Mouse (Mus musculus): Measurements from ENCODE around the gene Scnn1a. TPM values are rescaled to one million over a fixed set of nuclear protein-coding genes. Genes with fewer than 3 reads are reported as not detected.

Scnn1a gene
- total RNA-seq, 1 experiment from 2014 or later: 0.79 TPM

DNA sequence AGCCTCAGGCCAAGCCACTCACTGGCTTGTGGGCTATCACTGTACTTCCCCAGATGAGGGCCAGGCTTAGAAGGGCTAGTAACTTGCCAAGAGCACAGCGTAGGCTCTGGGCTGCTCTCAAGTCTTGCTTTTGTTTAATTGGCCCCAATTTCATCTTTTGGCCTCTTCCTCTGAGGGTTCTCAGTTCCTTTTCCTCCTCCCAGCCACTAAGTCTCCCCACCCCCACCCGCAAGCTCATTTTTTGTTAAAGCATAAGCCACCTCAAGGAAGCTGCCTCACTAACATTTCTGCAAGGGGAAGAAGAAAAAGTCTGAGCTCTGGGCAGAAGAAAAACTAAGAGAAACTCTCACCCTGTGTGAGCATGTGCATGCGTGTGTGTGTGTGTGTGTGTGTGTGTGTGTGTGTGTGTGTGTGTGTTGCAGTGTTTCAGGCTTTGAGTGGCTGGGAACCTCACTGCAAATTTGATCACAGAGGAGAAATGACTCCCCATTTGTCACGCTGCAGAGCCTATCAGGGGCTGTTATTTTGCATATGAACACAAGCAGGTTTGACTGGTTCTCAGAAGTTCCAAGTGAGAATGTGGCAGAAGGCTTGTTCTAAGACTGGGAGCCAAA lies 47.4 kb downstream of the Scnn1a start:
- ATAC-seq (replicated peaks in 1 of 2; ENCODE audit: insufficient read depth in 1 of 2, low FRiP score in 2 of 2, low TSS enrichment in 1 of 2, low read depth in 1 of 2, poor library complexity in 2 of 2, severe bottlenecking in 2 of 2): peak; percentile 65 to 78

DNA sequence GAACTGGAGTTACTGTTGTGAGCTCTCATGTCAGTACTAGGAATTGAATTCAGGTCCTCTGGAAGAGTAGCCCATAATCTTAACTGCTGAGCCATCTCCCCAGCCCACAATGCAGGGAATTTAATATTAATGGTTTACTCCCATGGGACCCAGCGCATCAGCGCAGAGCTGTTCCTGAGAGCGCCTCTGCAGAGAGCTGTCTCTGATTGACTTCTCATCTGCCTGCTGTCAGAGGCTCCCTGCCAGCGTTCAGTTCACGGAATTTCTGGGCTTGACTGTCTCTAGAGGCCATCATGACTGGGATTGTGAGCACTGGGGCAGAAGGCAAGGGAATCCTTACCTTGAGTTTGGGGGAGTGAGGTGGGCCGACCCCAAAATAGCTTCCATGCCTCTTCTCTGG lies 56.6 kb downstream of the Scnn1a start:
- no peak for ATAC-seq (replicated peaks in 1 of 2; ENCODE audit: insufficient read depth in 1 of 2, low FRiP score in 2 of 2, low TSS enrichment in 1 of 2, low read depth in 1 of 2, poor library complexity in 2 of 2, severe bottlenecking in 2 of 2)

DNA sequence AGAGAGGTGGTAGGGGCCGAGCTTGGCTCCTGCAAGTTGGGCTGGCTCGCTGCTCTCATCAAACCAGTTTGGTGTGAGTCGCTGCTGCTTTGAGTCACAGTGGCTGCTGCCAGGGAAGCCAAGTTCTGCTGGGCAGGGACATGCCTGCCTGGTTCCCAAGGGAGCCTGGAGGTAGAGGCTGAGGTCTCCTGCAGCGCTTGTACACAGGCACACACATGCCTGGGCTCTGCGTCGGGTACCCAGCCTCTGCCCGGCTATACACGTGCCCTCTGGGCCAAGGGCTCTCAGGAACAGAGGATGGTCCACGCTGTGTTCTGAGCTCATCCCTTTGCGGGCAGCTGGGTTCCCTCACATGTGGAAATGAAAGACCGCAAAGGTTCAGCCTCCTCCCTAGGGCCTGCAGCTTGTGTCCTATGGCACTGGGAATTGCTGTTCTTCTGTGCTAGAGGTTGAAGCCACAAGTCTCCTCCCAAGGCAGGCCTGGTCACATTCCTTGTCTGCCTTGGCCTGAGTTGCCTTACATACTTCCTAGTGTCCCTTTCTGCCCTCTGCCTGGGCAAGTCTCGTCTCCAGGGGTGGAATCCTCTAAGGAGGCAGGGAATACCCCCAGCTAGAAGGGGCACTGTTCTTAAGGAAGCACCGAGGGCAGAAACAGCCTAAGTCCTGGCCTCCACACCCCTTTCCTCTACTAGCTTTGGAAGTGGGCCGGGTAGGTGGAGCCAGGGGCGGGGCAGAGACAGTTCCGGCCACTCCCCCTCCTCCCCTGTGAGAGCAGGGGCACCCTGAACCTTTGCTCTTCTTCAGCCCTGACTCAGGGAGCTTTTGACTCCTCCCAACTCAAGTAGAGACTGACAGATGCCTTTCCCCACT lies 57.4 kb downstream of the Scnn1a start:
- peak; percentile 87 to 89 for ATAC-seq (replicated peaks in 1 of 2; ENCODE audit: insufficient read depth in 1 of 2, low FRiP score in 2 of 2, low TSS enrichment in 1 of 2, low read depth in 1 of 2, poor library complexity in 2 of 2, severe bottlenecking in 2 of 2)

DNA sequence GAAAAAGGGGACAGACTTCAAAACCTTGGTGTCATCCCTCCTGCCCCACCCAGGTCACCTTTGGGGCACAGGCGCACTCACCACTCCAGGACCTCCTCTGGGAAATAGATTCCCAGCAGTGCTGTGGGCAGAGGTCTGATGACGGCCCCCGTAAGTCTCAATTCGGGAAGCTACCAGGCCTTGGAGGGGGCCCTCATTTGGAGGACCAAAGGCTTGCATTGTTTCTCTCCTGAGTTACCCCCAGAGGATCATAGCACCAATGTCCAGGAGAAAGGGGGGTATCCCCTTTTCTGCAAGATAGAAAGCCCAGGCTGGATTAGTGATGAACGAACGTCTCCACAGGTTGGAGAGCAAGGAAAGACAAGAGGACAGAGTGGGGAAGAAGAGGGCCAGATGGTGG lies 58.2 kb downstream of the Scnn1a start:
- no peak for ATAC-seq (replicated peaks in 1 of 2; ENCODE audit: insufficient read depth in 1 of 2, low FRiP score in 2 of 2, low TSS enrichment in 1 of 2, low read depth in 1 of 2, poor library complexity in 2 of 2, severe bottlenecking in 2 of 2)

DNA sequence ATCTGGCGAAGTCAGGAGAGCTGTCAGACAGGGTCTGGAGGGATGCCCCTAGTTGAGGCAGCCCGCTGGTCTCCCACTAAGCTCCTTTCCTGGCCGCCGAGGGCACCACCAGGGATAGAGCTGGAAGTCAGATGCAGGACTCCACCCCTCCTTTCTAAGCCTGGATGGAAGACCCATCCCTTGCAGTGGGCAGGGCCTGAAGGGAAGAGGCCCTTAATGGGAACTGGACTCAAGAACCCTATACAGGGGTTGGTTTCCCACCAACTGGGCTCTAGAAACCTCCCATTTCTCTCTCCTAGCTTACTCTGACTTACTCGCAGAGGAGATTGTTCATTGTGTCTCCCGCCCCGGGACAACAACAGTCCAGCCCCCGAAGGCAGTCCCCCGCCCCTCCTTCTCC lies 59.3 kb downstream of the Scnn1a start:
- no peak for ATAC-seq (replicated peaks in 1 of 2; ENCODE audit: insufficient read depth in 1 of 2, low FRiP score in 2 of 2, low TSS enrichment in 1 of 2, low read depth in 1 of 2, poor library complexity in 2 of 2, severe bottlenecking in 2 of 2)

DNA sequence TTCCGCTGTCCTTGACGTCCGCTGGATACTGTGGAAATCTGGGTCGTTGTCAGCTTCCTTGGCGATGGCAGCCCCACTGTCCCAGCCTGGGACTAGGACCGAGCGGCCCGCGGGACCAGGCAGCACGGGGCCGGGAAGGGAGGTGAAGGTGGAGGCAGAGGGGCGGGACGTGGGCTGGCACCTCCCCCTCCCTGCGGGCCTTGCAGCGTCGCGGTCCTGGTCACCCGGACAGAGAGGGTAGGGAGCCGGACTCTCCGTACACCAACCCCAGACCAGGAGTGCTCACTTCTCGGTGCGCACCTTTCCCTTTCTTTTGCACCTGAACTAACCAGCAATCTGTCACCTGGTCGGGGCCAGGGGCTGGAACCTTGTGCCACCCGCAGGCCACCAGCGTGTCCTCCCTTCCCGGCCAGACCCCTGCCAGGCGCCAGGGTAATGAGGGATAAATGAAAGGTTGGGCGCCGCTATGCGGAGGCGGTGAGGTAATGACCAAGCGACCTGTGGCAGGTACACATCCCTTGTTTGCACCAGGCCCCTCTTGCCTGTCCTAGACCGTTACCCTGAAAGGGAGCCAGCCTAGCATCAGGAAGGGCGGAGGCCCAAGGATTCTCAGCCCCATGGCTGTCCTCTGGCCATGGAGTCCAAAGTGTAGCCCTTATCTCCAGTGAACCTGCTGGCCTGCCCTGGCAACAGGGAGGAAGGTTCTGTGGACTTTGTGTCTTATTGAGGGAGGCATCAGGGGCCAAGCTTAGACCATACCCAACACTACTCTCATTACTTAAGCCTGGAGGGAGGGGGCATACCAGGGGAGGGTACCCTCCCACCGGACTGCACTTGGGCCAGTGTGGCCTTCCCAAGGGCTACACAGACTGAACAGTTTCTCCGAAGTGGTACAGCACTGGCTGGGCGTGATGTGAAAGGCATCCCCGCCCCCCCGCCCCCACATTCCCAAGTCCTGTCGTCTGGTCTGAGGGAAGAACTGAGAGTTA lies 60.2 kb downstream of the Scnn1a start, which contains the start of gene Plekhg6:
TSS of gene Plekhg6 (minus strand) at position 422 of the 989 bp plus-strand sequence.
- ATAC-seq (replicated peaks in 1 of 2; ENCODE audit: insufficient read depth in 1 of 2, low FRiP score in 2 of 2, low TSS enrichment in 1 of 2, low read depth in 1 of 2, poor library complexity in 2 of 2, severe bottlenecking in 2 of 2): no peak

DNA sequence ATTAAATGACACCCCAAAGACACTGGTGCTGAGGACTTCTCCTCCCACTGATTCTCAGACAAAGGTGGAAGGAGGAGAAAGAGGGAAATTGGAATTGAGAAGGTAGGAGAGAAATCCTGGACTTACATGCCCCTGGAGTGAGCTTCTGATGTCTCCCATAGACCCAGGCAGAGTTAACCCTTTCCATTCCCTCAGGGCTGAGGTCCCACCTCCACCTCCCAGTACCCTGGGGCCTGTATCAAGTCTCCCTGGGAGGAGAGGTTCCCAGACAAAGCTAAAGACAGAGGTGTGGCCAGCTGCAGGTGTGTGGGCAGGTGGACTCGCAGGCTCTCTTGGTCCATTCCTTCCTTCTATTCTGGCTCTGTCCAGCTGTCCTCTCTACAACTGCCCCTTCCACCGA lies 61.6 kb downstream of the Scnn1a start:
- no peak for ATAC-seq (replicated peaks in 1 of 2; ENCODE audit: insufficient read depth in 1 of 2, low FRiP score in 2 of 2, low TSS enrichment in 1 of 2, low read depth in 1 of 2, poor library complexity in 2 of 2, severe bottlenecking in 2 of 2)

DNA sequence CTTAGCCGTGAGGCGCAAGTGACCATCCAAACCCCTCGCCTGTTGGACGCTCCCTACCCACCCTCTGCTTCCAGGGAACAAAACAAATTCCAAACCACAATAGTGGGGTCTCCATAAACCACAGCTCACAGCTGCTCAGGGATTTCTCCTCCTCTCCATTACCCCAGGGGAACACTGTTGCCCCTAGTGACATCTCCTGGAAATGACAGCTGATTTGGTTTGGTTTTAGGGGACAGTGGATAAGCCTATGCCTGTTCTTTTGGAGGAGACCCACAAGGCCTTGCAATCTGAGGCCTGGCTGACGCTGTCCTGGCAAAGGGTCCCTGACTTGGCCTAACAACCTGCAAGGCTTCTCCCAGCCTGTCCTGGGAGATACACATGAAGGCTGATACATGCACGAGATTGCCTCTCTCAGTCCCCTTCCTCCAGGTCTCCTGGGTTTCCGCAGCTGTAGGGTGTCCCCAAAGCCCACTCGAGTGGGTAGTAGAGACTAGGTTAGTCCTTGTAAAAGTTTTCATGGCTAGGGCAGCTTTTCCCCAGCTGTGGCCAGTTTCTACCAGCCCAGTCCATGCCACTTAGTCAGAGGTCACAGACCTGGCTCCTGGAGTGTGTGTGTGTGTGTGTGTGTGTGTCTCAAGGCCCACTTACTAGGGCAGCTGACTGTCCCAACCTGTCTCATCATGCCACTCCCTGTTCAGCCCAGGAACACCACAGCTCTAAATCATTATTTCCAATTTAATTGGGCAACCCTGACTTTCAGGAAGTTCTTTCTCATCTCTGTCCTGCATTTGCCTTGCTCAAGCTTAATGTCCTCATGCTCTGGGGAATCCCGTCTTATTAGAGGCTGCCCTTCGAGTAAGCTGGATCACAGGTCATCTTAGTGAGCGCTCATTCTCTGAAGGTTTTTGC lies 64.9 kb downstream of the Scnn1a start:
- ATAC-seq (replicated peaks in 1 of 2; ENCODE audit: insufficient read depth in 1 of 2, low FRiP score in 2 of 2, low TSS enrichment in 1 of 2, low read depth in 1 of 2, poor library complexity in 2 of 2, severe bottlenecking in 2 of 2): peak; percentile 48 to 56; a peak in 3 of 4 replicates

DNA sequence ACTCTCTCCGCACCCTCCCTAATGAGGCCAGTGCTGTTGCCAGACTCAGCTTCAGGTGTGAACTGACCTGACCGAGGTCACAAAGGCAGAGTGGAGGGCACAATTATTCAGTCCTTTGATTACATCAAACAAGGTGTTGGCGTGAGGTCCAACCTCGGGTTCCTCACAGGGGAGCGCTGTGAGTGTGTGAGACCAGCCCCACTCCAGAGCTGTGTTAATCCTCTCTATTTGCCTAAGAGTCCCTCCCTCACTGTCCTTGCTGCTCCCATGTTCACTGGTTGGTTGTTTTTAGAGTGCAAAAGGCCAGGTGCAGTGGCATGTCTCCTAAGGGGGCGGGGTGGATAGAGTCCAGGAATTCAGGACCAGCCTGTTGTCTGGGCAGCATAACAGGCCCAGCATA lies 65.6 kb downstream of the Scnn1a start:
- ATAC-seq (replicated peaks in 1 of 2; ENCODE audit: insufficient read depth in 1 of 2, low FRiP score in 2 of 2, low TSS enrichment in 1 of 2, low read depth in 1 of 2, poor library complexity in 2 of 2, severe bottlenecking in 2 of 2): no peak

DNA sequence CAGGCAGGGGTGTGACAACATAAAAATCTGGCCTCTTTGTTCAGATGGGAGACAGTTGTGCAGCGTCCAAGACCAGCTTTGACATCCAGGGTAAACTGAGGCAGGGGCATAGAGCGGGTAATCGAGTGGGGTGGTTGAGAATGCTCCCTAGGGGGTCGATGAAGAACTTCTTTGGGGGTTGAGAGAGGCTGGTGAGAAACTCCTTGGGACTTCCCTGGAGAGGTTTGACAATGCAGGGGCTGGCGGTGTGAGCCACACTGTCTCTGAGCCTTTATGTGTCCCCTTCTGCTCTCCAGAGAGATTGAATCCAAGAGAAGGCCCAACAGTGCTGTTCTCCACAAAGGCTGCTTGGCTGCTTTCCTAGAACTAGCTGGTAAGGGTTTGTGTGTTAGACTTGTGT lies 69.4 kb downstream of the Scnn1a start:
- ATAC-seq (replicated peaks in 1 of 2; ENCODE audit: insufficient read depth in 1 of 2, low FRiP score in 2 of 2, low TSS enrichment in 1 of 2, low read depth in 1 of 2, poor library complexity in 2 of 2, severe bottlenecking in 2 of 2): no peak

Other genes with a start within 250 kb of the Scnn1a start
- 499 and 599 TPM in 2 replicates for gene Chd4, start 224.7 kb upstream of the Scnn1a start, total RNA-seq (2017)
- 58.8 and 63.4 TPM in 2 replicates for gene Nop2, start 188.8 kb upstream of the Scnn1a start, total RNA-seq (2017)
- 13.3 and 14.2 TPM in 2 replicates for gene Iffo1, start 175.4 kb upstream of the Scnn1a start, total RNA-seq (2017)
- 727 and 879 TPM in 2 replicates for gene Gapdh, start 154.2 kb upstream of the Scnn1a start, total RNA-seq (2017)
- gene Ncapd2, start 129.0 kb upstream of the Scnn1a start, total RNA-seq (2017): 199 and 281 TPM in 2 replicates
- gene Mrpl51, start 128.9 kb upstream of the Scnn1a start, total RNA-seq (2017): 72.6 and 78.6 TPM in 2 replicates
- 7.7 and 13.7 TPM in 2 replicates for gene Vamp1, start 105.1 kb upstream of the Scnn1a start, total RNA-seq (2017)
- gene Tapbpl, start 88.8 kb upstream of the Scnn1a start, total RNA-seq (2017): 23.1 and 29.7 TPM in 2 replicates
- 170 and 196 TPM in 2 replicates for gene Cd27, start 83.6 kb upstream of the Scnn1a start, total RNA-seq (2017)
- not detected in 2 replicates for gene Tuba3a, start 34.6 kb upstream of the Scnn1a start, total RNA-seq (2017)
- 18.6 and 68.1 TPM in 2 replicates for gene Ltbr, start 6.8 kb upstream of the Scnn1a start, total RNA-seq (2017)
- gene Tnfrsf1a, start 28.7 kb downstream of the Scnn1a start, total RNA-seq (2017): 27.6 and 47.9 TPM in 2 replicates
- 0.19 and 0.25 TPM in 2 replicates for gene Plekhg6, start 60.1 kb downstream of the Scnn1a start, total RNA-seq (2017)
- 63.9 and 83.3 TPM in 2 replicates for gene Cd9, start 174.1 kb downstream of the Scnn1a start, total RNA-seq (2017)
- 6.3 and 6.6 TPM in 2 replicates for gene Vwf, start 226.1 kb downstream of the Scnn1a start, total RNA-seq (2017)